8 mouse cellular contexts compared by ENCODE assay signal in the genomic region with DNA sequence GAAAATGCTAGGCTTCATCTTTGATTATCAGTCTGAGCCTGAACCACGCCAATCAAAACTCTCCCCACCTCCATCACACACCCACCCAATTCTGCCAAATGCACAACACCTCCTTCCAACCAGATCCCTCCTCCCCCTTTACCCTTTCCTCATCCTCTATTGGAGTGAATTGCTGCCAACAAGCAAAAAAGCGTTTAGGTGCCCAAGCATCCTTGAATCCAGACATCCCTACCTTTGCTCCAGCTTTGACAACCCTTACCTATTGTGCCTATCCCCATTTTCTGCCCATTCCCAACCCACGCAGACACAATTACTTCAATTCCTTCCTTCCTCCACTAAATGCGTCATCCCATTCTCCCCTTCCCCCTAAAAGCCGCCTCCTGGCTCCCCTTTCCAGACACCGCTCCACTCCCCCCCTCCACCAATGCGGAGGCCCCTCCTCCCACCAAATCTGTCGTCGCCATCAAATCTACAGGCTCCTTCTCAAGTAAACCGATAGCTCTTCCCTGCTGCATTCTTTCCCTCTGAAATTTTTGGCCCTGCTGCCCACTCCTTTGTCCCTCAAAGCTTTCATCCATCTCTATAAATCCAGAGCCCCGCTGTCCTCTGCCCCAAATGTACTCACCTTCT. TPM values are rescaled to one million over a fixed set of nuclear protein-coding genes. Genes with fewer than 3 reads are reported as not detected.
DNase-seq lines count a peak whose midpoint lies in the region; ATAC-seq and TF ChIP-seq lines count a peak whose summit lies in the region.

No protein-coding gene starts in this region.

- H3K36me3 ChIP-seq in heart, embryonic 10.5 days, result peaks cover 24% of the 10 kb centered on the region
- H3K36me3 ChIP-seq in stomach, postnatal 0 days (ENCODE audit: control insufficient read depth, insufficient read depth, low read length), result no peaks in the 10 kb centered on the region

- H3K4me3 ChIP-seq in heart, embryonic 10.5 days, result peak overlapping the region; percentile 99
- H3K4me3 ChIP-seq in stomach, postnatal 0 days (ENCODE audit: low read depth, low read length), result peak overlapping the region; percentile 93

- H3K27ac ChIP-seq in heart, embryonic 10.5 days, result peak overlapping the region; percentile 97
- peak overlapping the region; percentile 95 for H3K27ac ChIP-seq in stomach, postnatal 0 days (replicated peaks)

- no peaks in the 10 kb centered on the region for H3K9me3 ChIP-seq in heart, embryonic 10.5 days
- no peaks in the 10 kb centered on the region for H3K9me3 ChIP-seq in stomach, postnatal 0 days (ENCODE audit: control insufficient read depth, low read length)

- H3K4me2 ChIP-seq in stomach, postnatal 0 days (replicated peaks; ENCODE audit: low read depth), result peak overlapping the region; percentile 68

- H3K9ac ChIP-seq in stomach, postnatal 0 days (ENCODE audit: low read length), result peak overlapping the region; percentile 93

- whole genome bisulfite sequencing in heart, embryonic 10.5 days, result 4% methylated on average over 11 of the region's 11 CpGs
- 5% methylated on average over 11 of the region's 11 CpGs for WGBS in stomach, postnatal 0 days

- no peak for TF ChIP-seq EP300 in stomach, postnatal 0 days (optimal IDR thresholded peaks at IDR 0.05)

- H3K4me1 ChIP-seq in heart, embryonic 10.5 days, result peaks cover 43% of the 10 kb centered on the region
- peaks cover 2% of the 10 kb centered on the region; the same call in 1 of the 2 replicates for H3K4me1 ChIP-seq in stomach, postnatal 0 days (replicated peaks; ENCODE audit: control insufficient read depth, insufficient read depth)

- peak; percentile 52 to 67 for DNase-seq in left cerebral cortex, adult 18-20 months (ENCODE audit: low spot score in 2 of 2)
- no peak for DNase-seq in left cerebral cortex, adult 11 months (ENCODE audit: low spot score)
- DNase-seq in cerebellum, adult 9-10 months, result peak; percentile 65
- DNase-seq in heart, embryonic 10.5 days (ENCODE audit: low spot score), result no peak
- peak; percentile 75 for DNase-seq in layer of hippocampus, adult 9-11 months
- peak; percentile 48 for DNase-seq in lung, postnatal 36 days
- peak; percentile 49 for DNase-seq in stomach, postnatal 0 days (ENCODE audit: low spot score)

- TF ChIP-seq CTCF in stomach, postnatal 0 days (IDR thresholded peaks at IDR 0.05; ENCODE audit: low read depth), result no peak

- H3K27me3 ChIP-seq in heart, embryonic 10.5 days (ENCODE audit: insufficient read depth, poor library complexity, severe bottlenecking), result no peaks in the 10 kb centered on the region
- no peaks in the 10 kb centered on the region for H3K27me3 ChIP-seq in stomach, postnatal 0 days (ENCODE audit: control insufficient read depth, insufficient read depth, low read length)

- no peak for ATAC-seq in stomach, postnatal 0 days (ENCODE audit: low FRiP score, low TSS enrichment)
- ATAC-seq in activated CD4-positive, CD25-positive, alpha-beta regulatory T cell, adult 4 months, result no peak

RNA-seq across cellular contexts. Expression of a gene that starts 1.1 kb away (rescaled TPM):
- 100 to 1,000 TPM; 592 to 615 TPM for total RNA-seq in left cerebral cortex, adult 18-20 months (2021)
- 281 and 310 TPM in 2 replicates for polyA plus RNA-seq in heart, embryonic 10.5 days (2016; fragmentation: Nextera tagmentation; extraction: Ambion mirVana)
- polyA plus RNA-seq in stomach, postnatal 0 days (2015; fragmentation: Nextera tagmentation; extraction: Ambion mirVana), result 189 and 201 TPM in 2 replicates
- polyA plus RNA-seq in activated CD4-positive, CD25-positive, alpha-beta regulatory T cell, adult 4 months (2017; shearing (Covaris generic)), result 10 to 100 TPM; 14.6 to 18.4 TPM

RNA-seq across cellular contexts. Expression of a gene that starts 14.1 kb away (rescaled TPM):
- total RNA-seq in left cerebral cortex, adult 18-20 months (2021), result 1 to 10 TPM; 5.0 to 6.0 TPM
- 2.2 and 3.8 TPM in 2 replicates for polyA plus RNA-seq in heart, embryonic 10.5 days (2016; fragmentation: Nextera tagmentation; extraction: Ambion mirVana)
- 5.9 and 8.2 TPM in 2 replicates for polyA plus RNA-seq in stomach, postnatal 0 days (2015; fragmentation: Nextera tagmentation; extraction: Ambion mirVana)
- 1 to 10 TPM in 1 of 2 experiments, under 1 TPM in 1; 0.79 to 2.5 TPM for polyA plus RNA-seq in activated CD4-positive, CD25-positive, alpha-beta regulatory T cell, adult 4 months (2017; shearing (Covaris generic))

RNA-seq across cellular contexts. Expression of a gene that starts 29.1 kb away (rescaled TPM):
- 1 to 10 TPM; 1.4 to 2.0 TPM for total RNA-seq in left cerebral cortex, adult 18-20 months (2021)
- 1.9 and 2.6 TPM in 2 replicates for polyA plus RNA-seq in heart, embryonic 10.5 days (2016; fragmentation: Nextera tagmentation; extraction: Ambion mirVana)
- 1.3 TPM in 2 replicates for polyA plus RNA-seq in stomach, postnatal 0 days (2015; fragmentation: Nextera tagmentation; extraction: Ambion mirVana)
- under 1 TPM; 0.38 to 0.49 TPM for polyA plus RNA-seq in activated CD4-positive, CD25-positive, alpha-beta regulatory T cell, adult 4 months (2017; shearing (Covaris generic))

Comparison
In these comparisons a context has a peak if more than half of its experiments do, and no peak if none do; other contexts are left out.
1. DNase-seq: peak in left cerebral cortex, adult 18-20 months (2 of 2), cerebellum, adult 9-10 months (single experiment), layer of hippocampus, adult 9-11 months (single experiment), lung, postnatal 36 days (single experiment) and stomach, postnatal 0 days (single experiment); none in left cerebral cortex, adult 11 months (single experiment) and heart, embryonic 10.5 days (single experiment).